Mouse (Mus musculus) megakaryocyte progenitor cell, adult 5-6 weeks (primary cell): Measurements from ENCODE around the gene Ctdnep1. TPM values are rescaled to one million over a fixed set of nuclear protein-coding genes. Genes with fewer than 3 reads are reported as not detected.

Experiments used
- ATAC-seq: replicated peaks from 2 replicates; pipeline ENCODE4 v1.8.0; 2016; ENCODE audit warnings: mild to moderate bottlenecking, moderate TSS enrichment, inconsistent platforms; ENCODE audit not compliant: poor library complexity
- total RNA-seq, 2 experiments: library from RNA; stranded (forward) in 1 of 2; stranded (reverse) in 1 of 2; fragments of 157-497, 149-512 nt in 1 of 2; fragments of 200-1000 nt in 1 of 2; gene quantifications; 2 replicates each; pipeline versions ENCODE4 v1.2.3 to v1.2.4; 2015 to 2017

Ctdnep1 gene
- total RNA-seq, 2 experiments from 2014 or later, result 28.7 to 135 TPM

- ATAC-seq, result peak; percentile 82
Measured at GRCm38 (mm10) chr11:69948763-69949150, 32.2 kb upstream of the Ctdnep1 start.

- no peak for ATAC-seq
Measured at GRCm38 (mm10) chr11:69950807-69951459, 30.0 kb upstream of the Ctdnep1 start.

GRCm38 (mm10) chr11:69952274-69952673, 28.7 kb upstream of the Ctdnep1 start:
- ATAC-seq, result no peak

- ATAC-seq, result no peak
Measured at GRCm38 (mm10) chr11:69953267-69953915, 27.6 kb upstream of the Ctdnep1 start.

GRCm38 (mm10) chr11:69955618-69956017, 25.3 kb upstream of the Ctdnep1 start:
- ATAC-seq, result peak; percentile 48; the same call in 1 of the 2 replicates

GRCm38 (mm10) chr11:69956218-69956617, 24.7 kb upstream of the Ctdnep1 start:
- 0 out of 2 replicates have a peak, but pooled peaks have one; percentile 54 for ATAC-seq

GRCm38 (mm10) chr11:69960616-69961015, 20.3 kb upstream of the Ctdnep1 start:
- ATAC-seq, result peak; percentile 55

- ATAC-seq, result no peak
Measured at GRCm38 (mm10) chr11:69961841-69962240, 19.1 kb upstream of the Ctdnep1 start.

- no peak for ATAC-seq
Measured at GRCm38 (mm10) chr11:69964650-69965270, 16.2 kb upstream of the Ctdnep1 start, which contains the start of gene Cldn7. Gene Cldn7 (plus strand): TSS chr11:69964779.

- no peak for ATAC-seq
Measured at GRCm38 (mm10) chr11:69965271-69966005, 15.5 kb upstream of the Ctdnep1 start.

GRCm38 (mm10) chr11:69966006-69966859, 14.7 kb upstream of the Ctdnep1 start:
- peak; percentile 51 for ATAC-seq

GRCm38 (mm10) chr11:69966860-69967517, 14.0 kb upstream of the Ctdnep1 start:
- ATAC-seq, result no peak

GRCm38 (mm10) chr11:69968793-69969192, 12.2 kb upstream of the Ctdnep1 start:
- no peak for ATAC-seq

- ATAC-seq, result no peak
Measured at GRCm38 (mm10) chr11:69970222-69970621, 10.7 kb upstream of the Ctdnep1 start.

GRCm38 (mm10) chr11:69970775-69971174, 10.2 kb upstream of the Ctdnep1 start:
- ATAC-seq, result no peak

GRCm38 (mm10) chr11:69974907-69975306, 6.0 kb upstream of the Ctdnep1 start:
- ATAC-seq, result no peak

- no peak for ATAC-seq
Measured at GRCm38 (mm10) chr11:69976271-69976670, 4.7 kb upstream of the Ctdnep1 start.

- peak; percentile 18 for ATAC-seq
Measured at GRCm38 (mm10) chr11:69979827-69980195, 1.1 kb upstream of the Ctdnep1 start.

GRCm38 (mm10) chr11:69980196-69981140, 488 bp upstream of the Ctdnep1 start:
- peak; percentile 93 for ATAC-seq
